Mouse (Mus musculus): ENCODE data around the gene B4galnt2. TPM values are rescaled to one million over a fixed set of nuclear protein-coding genes. Genes with fewer than 3 reads are reported as not detected.

Gene B4galnt2
- total RNA-seq, 2 experiments from 2014 or later: not detected

DNA sequence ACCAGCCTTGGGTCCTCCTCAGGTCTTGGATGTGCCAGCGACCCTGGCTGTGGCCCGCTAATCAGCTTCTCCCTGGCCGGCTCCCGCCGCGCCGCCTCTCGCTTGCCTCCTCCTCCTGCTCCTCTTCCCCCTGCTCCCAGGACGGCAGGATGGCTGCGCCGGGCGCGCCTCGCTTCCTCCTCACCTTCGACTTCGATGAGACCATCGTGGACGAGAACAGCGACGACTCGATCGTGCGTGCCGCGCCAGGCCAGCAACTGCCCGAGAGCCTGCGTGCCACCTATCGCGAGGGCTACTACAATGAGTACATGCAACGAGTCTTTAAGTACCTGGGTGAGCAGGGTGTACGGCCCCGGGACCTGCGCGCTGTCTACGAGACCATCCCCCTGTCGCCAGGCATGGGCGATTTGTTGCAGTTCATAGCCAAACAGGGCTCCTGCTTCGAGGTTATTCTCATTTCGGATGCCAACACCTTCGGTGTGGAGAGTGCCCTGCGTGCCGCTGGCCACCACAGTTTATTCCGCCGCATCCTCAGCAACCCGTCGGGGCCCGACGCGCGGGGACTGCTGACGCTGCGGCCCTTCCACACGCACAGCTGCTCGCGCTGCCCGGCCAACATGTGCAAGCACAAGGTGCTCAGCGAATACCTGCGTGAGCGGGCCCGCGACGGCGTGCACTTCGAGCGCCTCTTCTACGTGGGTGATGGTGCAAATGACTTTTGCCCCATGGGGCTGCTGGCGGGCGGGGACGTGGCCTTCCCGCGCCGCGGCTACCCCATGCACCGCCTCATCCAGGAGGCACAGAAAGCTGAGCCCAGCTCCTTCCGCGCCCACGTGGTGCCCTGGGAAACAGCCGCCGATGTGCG, 84.0 kb downstream of the B4galnt2 start:
- no peak for DNase-seq (ENCODE audit: low spot score in 2 of 2)

DNA sequence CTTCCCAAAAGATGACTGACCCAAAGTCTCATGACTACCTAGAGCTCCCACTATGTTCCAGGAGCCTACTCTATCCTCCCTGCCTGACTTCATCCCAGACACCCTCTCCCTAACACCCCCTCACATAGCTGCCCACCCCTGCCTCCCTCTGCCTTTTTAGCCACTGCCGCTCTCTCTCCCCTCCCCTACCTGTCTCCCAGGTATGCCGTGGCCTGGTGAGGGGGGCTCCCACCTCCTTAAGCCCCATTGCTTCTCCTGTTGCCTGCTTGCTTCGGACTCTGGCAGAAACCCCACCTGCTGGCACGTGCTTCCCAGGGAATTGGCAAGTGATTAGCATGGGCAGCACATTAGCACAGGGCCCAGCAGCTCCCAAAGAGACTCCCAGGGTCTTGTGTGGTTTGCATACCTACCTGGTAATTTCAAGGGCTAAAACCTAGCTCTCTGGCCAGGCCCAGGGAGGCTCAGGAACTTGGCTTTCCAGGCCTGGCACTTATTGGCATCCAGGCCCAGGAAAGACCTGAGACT, 85.1 kb downstream of the B4galnt2 start:
- DNase-seq (ENCODE audit: low spot score in 2 of 2): no peak
- intact Hi-C loops (cut with DNase I): no loop called here

More for the DNA sequence above, 84.0 kb downstream of the B4galnt2 start:
- intact Hi-C loops (cut with DNase I): no loop called here

DNA sequence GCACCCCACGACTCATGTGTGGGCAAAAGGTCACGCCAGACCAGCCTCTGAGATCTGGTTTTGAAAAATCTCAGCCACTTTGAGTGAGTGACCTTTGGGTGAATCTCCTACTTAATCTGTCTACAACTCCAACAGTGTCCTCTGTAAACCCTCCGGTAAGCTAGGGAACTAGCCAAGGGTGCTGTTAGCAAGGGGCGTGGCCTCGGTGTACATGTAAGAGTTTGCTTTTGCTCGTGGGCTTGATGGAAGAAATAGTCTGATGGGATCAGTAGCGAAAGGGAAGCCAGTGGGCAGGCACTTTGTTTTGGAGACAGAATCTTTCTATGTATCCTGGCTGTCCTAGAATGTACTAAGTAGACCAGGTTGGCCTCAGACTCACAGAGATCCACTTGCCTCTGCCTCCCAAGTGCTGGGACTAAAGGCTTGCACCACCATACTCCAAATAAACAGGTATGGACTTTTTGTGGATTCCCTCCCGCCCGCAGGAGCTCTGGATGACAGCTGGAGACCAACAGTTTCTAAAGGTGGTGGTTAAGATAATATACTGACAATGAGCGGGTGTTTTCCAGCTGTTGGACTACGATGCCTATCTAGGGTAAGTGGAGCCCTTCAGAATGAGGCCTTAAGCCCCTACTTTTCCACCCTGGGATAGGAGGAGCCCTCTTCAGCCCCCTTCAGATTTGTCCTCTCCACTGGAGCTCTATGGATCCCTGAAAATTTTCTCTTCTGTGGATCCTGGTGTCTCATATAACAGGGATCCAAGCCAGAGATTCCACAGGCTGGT, 86.3 kb downstream of the B4galnt2 start:
- no peak for DNase-seq (ENCODE audit: low spot score in 2 of 2)
- intact Hi-C loops (cut with DNase I): no loop called here

DNA sequence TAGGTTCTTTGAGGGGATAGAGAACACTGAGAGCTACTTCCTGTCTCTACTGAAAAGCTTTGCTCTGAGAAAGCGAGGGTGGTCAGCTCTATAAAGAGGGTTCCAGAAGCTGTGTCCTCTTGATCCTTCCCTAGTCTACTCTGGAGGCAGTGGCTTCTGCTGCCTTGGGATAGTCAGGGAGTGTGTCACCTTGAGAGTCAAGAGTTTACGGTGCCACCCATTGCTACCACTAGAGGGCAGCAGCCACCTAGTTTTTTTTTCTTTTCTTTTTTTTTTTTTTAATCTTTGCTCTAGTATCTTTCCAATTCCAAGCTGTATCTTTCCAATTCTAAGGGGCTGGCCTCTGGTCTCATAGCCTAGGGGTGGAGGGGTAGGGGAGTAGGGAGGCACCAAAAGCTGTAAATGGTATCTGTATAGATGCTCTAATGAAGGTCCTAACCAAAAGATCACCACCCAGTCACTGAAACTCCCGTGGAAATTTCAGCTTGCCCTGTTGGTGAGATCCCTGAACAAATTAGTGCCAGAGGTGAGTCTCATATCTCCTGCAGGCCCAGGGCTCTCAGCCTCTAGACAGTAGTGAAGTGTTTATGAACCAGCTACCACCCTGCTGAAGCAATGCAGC, 87.1 kb downstream of the B4galnt2 start:
- peak; percentile 49 to 81 for DNase-seq (ENCODE audit: low spot score in 2 of 2)
- intact Hi-C loops (cut with DNase I): no loop called here

DNA sequence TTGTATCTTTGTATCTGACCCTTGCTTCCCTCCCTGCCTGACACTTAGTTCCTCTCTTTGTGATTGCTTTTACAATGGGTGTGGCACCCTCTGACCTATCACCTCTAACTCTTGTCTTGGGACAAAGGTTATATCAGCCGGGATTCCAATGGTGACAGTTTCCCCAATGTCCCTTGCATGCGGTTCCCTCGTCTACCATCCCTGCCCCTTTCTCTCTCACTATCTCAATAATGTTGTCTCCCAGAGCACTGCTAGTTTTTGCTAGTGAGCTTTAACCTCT, 87.6 kb downstream of the B4galnt2 start:
- DNase-seq (ENCODE audit: low spot score in 2 of 2): no peak
- intact Hi-C loops (cut with DNase I): no loop called here

DNA sequence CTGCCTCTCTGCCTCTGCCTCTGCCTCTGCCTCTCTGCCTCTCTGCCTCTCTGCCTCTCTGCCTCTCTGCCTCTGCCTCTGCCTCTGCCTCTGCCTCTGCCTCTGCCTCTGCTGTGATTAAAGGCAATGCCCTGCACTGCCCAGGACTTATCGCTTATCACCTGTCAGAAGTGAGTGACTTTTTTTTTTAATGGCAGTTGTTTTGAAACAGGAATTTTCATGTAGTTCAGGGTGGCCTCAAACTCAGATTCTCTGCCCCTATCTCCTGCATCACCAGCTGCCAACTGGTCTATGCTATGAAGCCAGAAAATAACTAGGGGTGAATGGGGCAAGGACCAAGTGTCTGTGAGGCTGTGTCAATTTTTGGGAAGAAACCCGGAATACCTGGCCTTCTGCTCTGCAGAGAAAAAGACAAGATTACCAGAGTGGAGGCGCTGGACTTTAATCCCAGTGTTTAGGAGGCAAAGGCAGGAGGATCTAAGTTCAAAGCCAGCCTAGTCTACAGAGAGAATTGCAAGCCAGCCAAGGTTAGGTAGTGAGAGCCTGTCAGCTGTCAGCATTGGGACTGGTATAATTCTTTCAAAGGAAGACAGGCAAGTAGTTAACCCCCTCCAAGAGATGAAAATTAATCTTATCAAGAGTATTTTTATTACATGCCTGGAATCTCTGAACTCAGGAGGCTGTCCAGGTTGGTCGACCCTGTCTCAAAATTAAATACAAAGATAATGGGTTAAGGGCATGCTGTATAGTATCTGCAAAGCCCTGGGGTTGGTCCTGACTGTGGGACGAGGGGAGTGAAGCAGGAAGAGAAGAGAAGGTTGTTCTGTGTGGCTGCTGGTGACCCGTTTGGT, 88.1 kb downstream of the B4galnt2 start:
- no peak for DNase-seq (ENCODE audit: low spot score in 2 of 2)
- intact Hi-C loops (cut with DNase I): no loop called here

DNA sequence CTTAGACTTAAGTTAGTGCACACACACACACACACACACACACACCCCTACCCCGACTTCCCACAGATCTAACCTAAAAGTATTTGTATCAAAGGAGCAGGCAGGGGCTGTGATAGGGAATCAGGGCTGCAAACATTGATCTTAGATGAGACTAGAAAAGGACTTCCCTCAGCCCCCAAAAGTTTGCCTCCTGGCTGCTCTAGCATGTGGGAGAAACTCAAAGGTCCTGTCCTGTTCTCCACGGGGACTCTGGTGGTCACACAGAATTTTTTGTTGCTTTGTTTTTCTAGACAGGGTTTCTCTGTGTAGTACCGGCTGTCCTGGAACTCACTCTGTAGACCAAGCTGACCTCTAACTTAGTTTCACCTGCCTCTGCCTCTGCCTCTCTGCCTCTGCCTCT, 89.1 kb downstream of the B4galnt2 start:
- DNase-seq (ENCODE audit: low spot score in 2 of 2): no peak
- intact Hi-C loops (cut with DNase I): no loop called here

DNA sequence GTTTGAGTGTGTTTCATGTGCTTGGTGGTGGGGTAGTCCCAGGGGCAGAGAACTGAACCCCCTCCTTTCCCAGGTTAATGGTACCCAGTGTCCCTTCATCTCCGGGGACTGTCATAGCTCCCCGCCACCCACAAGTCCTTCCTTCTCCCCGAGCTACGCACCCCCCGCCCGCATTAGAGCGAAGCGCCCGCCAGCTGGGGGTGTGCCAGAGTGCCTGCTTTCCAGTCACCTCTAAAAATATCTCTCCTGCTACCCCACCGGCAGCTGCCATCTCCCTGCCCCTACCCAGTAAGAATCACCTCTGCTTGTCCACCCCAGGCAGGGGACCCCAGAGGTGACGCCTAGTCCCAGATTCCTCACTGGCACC, 89.8 kb downstream of the B4galnt2 start:
- intact Hi-C loops (cut with DNase I): no loop called here
- DNase-seq (ENCODE audit: low spot score in 2 of 2): peak; percentile 54 to 62

DNA sequence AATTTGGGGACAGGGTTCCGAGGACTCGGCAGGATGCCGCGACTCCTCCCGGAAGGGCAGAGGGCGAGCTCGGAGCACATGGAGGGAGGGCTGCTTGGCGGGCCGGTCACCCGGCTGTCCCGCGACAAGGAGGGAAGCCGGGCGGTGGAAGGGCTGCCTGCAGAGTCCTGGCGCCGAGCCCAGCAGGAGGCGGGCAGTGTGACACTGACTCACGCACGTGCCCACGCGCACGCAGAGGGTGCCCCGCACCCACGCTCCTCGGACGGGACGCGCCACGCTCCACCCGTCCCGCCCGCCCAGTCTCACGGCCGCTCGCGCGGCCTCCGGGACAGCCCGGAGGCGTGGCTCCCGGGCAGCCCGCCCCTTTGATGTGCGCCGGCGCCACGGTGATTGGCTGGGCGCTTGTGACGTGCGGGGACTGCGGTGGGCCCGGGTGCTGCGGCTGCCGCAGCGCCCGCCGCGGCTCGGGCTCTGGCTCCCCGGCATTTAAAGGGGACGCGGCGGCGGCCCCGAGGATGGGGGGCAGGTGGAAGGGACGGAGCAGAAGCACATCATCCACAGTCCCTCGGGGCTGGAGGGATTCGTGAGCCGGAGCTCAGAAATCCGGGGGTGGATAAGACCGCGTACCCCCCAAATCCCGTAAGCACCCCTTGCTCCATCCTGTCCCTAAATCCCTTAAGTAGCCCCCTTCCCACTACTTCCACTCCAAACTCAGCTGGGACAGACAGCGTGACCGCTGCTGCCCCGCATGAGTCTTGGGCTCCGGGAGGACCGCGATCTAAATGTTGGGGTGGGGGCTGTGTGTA, 90.4 kb downstream of the B4galnt2 start, which contains the start of gene Phospho1:
Gene Phospho1, plus strand, starts transcription at position 429 of the 806 bp plus-strand sequence.
- DNase-seq (ENCODE audit: low spot score in 2 of 2): peak; percentile 86 to 90
- intact Hi-C loops (cut with DNase I): no loop called here

DNA sequence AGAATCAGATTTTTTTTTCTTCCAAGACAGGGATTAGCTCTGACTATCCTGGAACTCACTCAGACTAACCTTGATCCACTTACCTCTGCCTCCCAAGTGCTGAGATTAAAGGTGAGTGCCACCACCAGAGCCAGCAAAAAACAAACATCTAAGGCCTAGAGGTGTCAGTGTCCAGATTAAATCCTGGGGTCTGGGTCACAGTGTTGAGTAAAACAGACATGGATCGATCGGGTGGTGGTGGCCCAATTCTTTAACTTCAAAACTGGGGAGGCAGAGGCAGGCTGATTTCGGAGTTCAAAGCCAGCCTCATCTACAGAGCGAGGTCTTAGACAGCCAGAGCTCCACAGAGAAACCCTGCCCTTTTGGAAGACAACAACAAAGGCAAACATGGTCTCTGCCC, 92.3 kb downstream of the B4galnt2 start:
- intact Hi-C loops (cut with DNase I): no loop called here
- DNase-seq (ENCODE audit: low spot score in 2 of 2): no peak

DNA sequence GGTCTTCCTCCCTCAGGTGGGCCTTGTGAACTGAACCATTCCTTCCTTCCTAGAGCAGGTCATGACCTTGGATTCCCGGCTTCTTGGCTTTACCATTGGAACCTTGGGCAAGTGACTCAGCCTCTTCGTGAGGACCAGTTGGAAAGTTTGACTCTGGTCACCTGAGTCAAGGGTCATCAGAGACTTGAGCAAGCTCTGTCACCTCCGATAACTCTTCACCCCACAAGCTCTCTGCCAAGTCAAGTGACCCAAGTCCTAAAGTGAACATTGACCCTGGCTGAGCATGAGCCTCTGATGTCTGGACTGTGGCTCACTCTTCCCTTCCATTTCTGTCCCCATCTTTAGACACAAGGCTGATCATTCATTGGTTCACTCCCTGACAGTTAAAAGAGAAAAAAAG, 93.2 kb downstream of the B4galnt2 start:
- intact Hi-C loops (cut with DNase I): no loop called here
- no peak for DNase-seq (ENCODE audit: low spot score in 2 of 2)

DNA sequence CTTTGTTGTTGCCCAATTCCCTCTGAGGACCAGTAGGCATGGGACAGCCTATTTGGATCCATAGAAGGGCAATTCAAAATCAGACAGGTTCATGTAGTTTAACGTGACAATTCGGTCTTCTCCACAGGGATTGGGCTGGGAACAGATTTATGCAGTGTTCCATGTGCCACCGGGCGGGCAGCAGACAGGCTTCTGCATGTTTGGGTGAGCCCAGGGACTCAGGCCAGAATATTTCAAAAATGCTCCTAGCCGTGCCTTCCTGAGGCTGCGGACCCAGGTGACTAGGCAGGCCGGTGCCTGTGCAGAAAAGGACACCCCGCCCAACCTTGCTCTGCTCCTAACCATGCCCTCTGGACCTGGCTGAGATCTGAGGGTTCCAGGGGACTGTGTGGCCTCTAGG, 95.6 kb downstream of the B4galnt2 start:
- intact Hi-C loops (cut with DNase I): no loop called here
- no peak for DNase-seq (ENCODE audit: low spot score in 2 of 2)

Small RNA genes lying within 50 kb of the gene (microRNA-seq; reads per million reads assigned to microRNA genes)
- gene Mir3063: 0 reads per million in 2 experiments

Other genes starting within 250 kb of the B4galnt2 start
- 10 to 100 TPM; 82.5 to 86.3 TPM for gene Phb, start 247.9 kb downstream of the B4galnt2 start, total RNA-seq (2021)
- 10 to 100 TPM; 40.3 to 40.6 TPM for gene Zfp652, start 202.2 kb downstream of the B4galnt2 start, total RNA-seq (2021)
- 1 to 10 TPM in 1 of 2 experiments, under 1 TPM in 1; 0.99 to 1.1 TPM for gene B130006D01Rik, start 191.3 kb downstream of the B4galnt2 start, total RNA-seq (2021)
- 10 to 100 TPM; 34.7 to 35.2 TPM for gene Phospho1, start 90.4 kb downstream of the B4galnt2 start, total RNA-seq (2021)
- gene Gngt2, start 77.7 kb downstream of the B4galnt2 start, total RNA-seq (2021): 1 to 10 TPM; 2.5 to 3.2 TPM
- 1 to 10 TPM; 4.8 to 6.3 TPM for gene Abi3, start 72.4 kb downstream of the B4galnt2 start, total RNA-seq (2021)
- gene Igf2bp1, start 91.0 kb upstream of the B4galnt2 start, total RNA-seq (2021): under 1 TPM; 0.17 to 0.31 TPM
- not detected for gene Gip, start 109.7 kb upstream of the B4galnt2 start, total RNA-seq (2021)
- gene Snf8, start 120.0 kb upstream of the B4galnt2 start, total RNA-seq (2021): 10 to 100 TPM; 87.6 to 90.0 TPM
- 10 to 100 TPM; 54.0 to 56.1 TPM for gene Ube2z, start 150.5 kb upstream of the B4galnt2 start, total RNA-seq (2021)
- gene Atp5g1, start 160.8 kb upstream of the B4galnt2 start, total RNA-seq (2021): 100 to 1,000 TPM; 590 to 620 TPM
- not detected for gene Calcoco2, start 197.1 kb upstream of the B4galnt2 start, total RNA-seq (2021)
- under 1 TPM; 0.18 to 0.27 TPM for gene Ttll6, start 218.9 kb upstream of the B4galnt2 start, total RNA-seq (2021)

All from left cerebral cortex, postnatal 14 days (tissue).